Mouse (Mus musculus): Measurements from ENCODE around the gene Hdac4. TPM values are rescaled to one million over a fixed set of nuclear protein-coding genes. Genes with fewer than 3 reads are reported as not detected.

Hdac4 gene
- polyA plus RNA-seq, 1 experiment from 2014 or later: 20.3 TPM

DNA sequence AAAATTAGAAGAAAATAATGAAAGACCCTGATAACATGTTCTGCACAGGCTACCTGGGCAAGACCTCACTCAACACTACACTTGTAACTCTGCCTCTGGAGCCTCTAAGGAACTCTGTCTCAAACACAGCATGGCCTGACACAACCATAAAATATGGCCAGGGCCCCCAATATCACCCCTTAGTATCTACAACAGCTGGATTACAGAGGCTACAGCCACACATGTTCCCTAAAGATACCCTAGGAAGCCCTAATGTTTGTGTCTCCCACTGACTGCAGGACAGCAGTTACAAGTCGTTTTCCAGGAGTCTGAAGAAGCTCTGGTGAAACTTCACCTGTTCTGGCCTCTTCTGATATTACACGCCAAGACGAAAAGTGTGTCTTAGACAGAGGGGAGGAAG lies 65.7 kb downstream of the Hdac4 start:
- 78% methylated on average over 3 of the region's 3 CpGs for WGBS
- Histone ChIP-seq H3K9me3 (ENCODE audit: control insufficient read depth, low read depth, low read length) (no peaks in the 10 kb centered on the region), H3K27me3 (ENCODE audit: control insufficient read depth, insufficient read depth, low read length) (no peaks in the 10 kb centered on the region), H3K27ac (ENCODE audit: low read length) (no peak overlapping the region), H3K4me3 (ENCODE audit: low read depth, low read length) (no peak overlapping the region), H3K36me3 (ENCODE audit: control insufficient read depth, insufficient read depth, low read length) (no peaks in the 10 kb centered on the region), H3K9ac (replicated peaks; ENCODE audit: low read depth, low read length) (no peak overlapping the region), H3K4me2 (replicated peaks; ENCODE audit: low read depth, low read length) (no peak overlapping the region), H3K4me1 (ENCODE audit: control insufficient read depth, insufficient read depth, low read length) (peaks cover 4% of the 10 kb centered on the region)
- ATAC-seq (ENCODE audit: insufficient number of reproducible peaks, insufficient read depth, low FRiP score, low read depth): no peak

DNA sequence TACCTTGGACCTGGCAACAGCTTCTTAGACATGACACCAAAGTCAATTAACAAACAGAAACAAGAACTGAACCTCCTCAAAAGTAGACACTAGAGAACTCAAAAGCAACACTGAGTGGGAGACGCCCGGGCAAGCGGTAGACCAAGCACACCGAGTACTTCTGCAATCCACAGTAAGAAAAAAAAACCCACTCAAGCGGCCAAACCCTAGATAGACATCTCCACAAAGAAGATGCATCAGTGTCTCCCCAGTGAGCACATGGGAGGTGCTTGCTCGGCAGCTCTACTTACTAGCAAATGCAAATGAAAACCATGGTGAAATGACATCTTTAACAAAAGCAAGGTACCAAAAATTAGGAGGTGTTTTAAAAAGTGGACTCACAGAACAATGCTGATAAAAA lies 67.7 kb downstream of the Hdac4 start:
- Histone ChIP-seq H3K9me3 (ENCODE audit: control insufficient read depth, low read depth, low read length) (no peaks in the 10 kb centered on the region), H3K4me2 (replicated peaks; ENCODE audit: low read depth, low read length) (no peak overlapping the region), H3K4me3 (ENCODE audit: low read depth, low read length) (no peak overlapping the region), H3K4me1 (ENCODE audit: control insufficient read depth, insufficient read depth, low read length) (peaks cover 4% of the 10 kb centered on the region), H3K9ac (replicated peaks; ENCODE audit: low read depth, low read length) (no peak overlapping the region), H3K27ac (ENCODE audit: low read length) (no peak overlapping the region), H3K27me3 (ENCODE audit: control insufficient read depth, insufficient read depth, low read length) (no peaks in the 10 kb centered on the region), H3K36me3 (ENCODE audit: control insufficient read depth, insufficient read depth, low read length) (no peaks in the 10 kb centered on the region)
- ATAC-seq (ENCODE audit: insufficient number of reproducible peaks, insufficient read depth, low FRiP score, low read depth): no peak
- WGBS: 85% methylated on average over 6 of the region's 6 CpGs

- ATAC-seq (ENCODE audit: insufficient number of reproducible peaks, insufficient read depth, low FRiP score, low read depth): no peak
- no peak overlapping the region for H3K9ac ChIP-seq (replicated peaks; ENCODE audit: low read depth, low read length)
- no peaks in the 10 kb centered on the region for H3K9me3 ChIP-seq (ENCODE audit: control insufficient read depth, low read depth, low read length)
- H3K36me3 ChIP-seq (ENCODE audit: control insufficient read depth, insufficient read depth, low read length): no peaks in the 10 kb centered on the region
- no peak overlapping the region for H3K27ac ChIP-seq (ENCODE audit: low read length)
- peaks cover 4% of the 10 kb centered on the region for H3K4me1 ChIP-seq (ENCODE audit: control insufficient read depth, insufficient read depth, low read length)
- no peak overlapping the region for H3K4me2 ChIP-seq (replicated peaks; ENCODE audit: low read depth, low read length)
- H3K4me3 ChIP-seq (ENCODE audit: low read depth, low read length): no peak overlapping the region
- WGBS: 84% methylated on average over 1 of the region's 1 CpGs
- no peaks in the 10 kb centered on the region for H3K27me3 ChIP-seq (ENCODE audit: control insufficient read depth, insufficient read depth, low read length)
These were observed 68.1 kb downstream of the Hdac4 start for GRCm38 (mm10) chr1:92127366-92127765.

GRCm38 (mm10) chr1:92124497-92125201 lies 70.8 kb downstream of the Hdac4 start:
- Histone ChIP-seq H3K4me3 (ENCODE audit: low read depth, low read length) (no peak overlapping the region), H3K9me3 (ENCODE audit: control insufficient read depth, low read depth, low read length) (no peaks in the 10 kb centered on the region), H3K36me3 (ENCODE audit: control insufficient read depth, insufficient read depth, low read length) (no peaks in the 10 kb centered on the region), H3K4me2 (replicated peaks; ENCODE audit: low read depth, low read length) (no peak overlapping the region), H3K4me1 (ENCODE audit: control insufficient read depth, insufficient read depth, low read length) (no peaks in the 10 kb centered on the region), H3K27ac (ENCODE audit: low read length) (no peak overlapping the region), H3K9ac (replicated peaks; ENCODE audit: low read depth, low read length) (no peak overlapping the region), H3K27me3 (ENCODE audit: control insufficient read depth, insufficient read depth, low read length) (no peaks in the 10 kb centered on the region)
- no peak for ATAC-seq (ENCODE audit: insufficient number of reproducible peaks, insufficient read depth, low FRiP score, low read depth)
- 59% methylated on average over 3 of the region's 3 CpGs for WGBS

DNA sequence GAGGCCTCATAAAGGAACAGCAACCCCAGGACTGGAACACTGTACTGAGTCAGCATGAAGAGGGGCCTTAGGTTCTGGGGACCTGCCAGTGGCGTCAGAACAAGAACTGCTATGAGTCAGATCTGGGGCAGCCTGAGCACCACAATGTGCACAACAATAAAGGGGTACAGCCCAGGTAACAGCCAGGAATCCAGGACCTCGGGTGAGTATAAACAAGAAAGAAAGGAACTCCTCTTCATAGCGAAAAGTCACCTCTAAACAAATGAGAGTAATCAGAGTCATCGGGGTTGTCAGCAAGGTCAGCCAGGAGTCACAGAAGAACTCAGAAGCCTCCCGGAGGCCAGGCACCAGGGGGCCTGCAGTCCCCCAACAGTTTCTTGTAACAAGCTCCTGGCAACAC lies 76.2 kb downstream of the Hdac4 start:
- Histone ChIP-seq H3K36me3 (ENCODE audit: control insufficient read depth, insufficient read depth, low read length) (no peaks in the 10 kb centered on the region), H3K4me2 (replicated peaks; ENCODE audit: low read depth, low read length) (no peak overlapping the region), H3K4me1 (ENCODE audit: control insufficient read depth, insufficient read depth, low read length) (no peaks in the 10 kb centered on the region), H3K9me3 (ENCODE audit: control insufficient read depth, low read depth, low read length) (no peaks in the 10 kb centered on the region), H3K27me3 (ENCODE audit: control insufficient read depth, insufficient read depth, low read length) (no peaks in the 10 kb centered on the region), H3K4me3 (ENCODE audit: low read depth, low read length) (no peak overlapping the region), H3K9ac (replicated peaks; ENCODE audit: low read depth, low read length) (no peak overlapping the region), H3K27ac (ENCODE audit: low read length) (no peak overlapping the region)
- no peak for ATAC-seq (ENCODE audit: insufficient number of reproducible peaks, insufficient read depth, low FRiP score, low read depth)
- 38% methylated on average over 5 of the region's 5 CpGs for WGBS

DNA sequence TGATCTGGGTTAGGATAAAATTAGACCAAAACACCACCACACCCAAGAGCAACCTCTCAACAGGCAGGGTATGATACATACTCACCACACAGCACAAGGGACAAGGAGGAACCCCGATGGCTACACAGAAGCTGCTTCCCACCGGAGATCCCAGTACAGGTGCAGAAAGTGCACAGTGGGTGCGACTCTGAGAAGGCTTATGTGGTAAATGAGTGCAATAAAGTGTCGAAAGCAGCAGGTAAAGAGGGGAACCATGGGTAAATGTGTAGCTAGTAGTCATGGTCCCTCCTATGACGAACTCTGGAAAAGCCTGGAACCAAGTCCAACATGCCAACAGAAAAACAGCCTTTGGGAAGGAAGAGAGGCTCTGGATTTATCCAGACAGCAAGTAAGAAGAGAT lies 77.9 kb downstream of the Hdac4 start:
- Histone ChIP-seq H3K27me3 (ENCODE audit: control insufficient read depth, insufficient read depth, low read length) (no peaks in the 10 kb centered on the region), H3K4me2 (replicated peaks; ENCODE audit: low read depth, low read length) (no peak overlapping the region), H3K4me3 (ENCODE audit: low read depth, low read length) (no peak overlapping the region), H3K9me3 (ENCODE audit: control insufficient read depth, low read depth, low read length) (no peaks in the 10 kb centered on the region), H3K36me3 (ENCODE audit: control insufficient read depth, insufficient read depth, low read length) (no peaks in the 10 kb centered on the region), H3K27ac (ENCODE audit: low read length) (no peak overlapping the region), H3K9ac (replicated peaks; ENCODE audit: low read depth, low read length) (no peak overlapping the region), H3K4me1 (ENCODE audit: control insufficient read depth, insufficient read depth, low read length) (peaks cover 9% of the 10 kb centered on the region; the same call in 1 of the 2 replicates)
- WGBS: 95% methylated on average over 5 of the region's 5 CpGs
- no peak for ATAC-seq (ENCODE audit: insufficient number of reproducible peaks, insufficient read depth, low FRiP score, low read depth)

DNA sequence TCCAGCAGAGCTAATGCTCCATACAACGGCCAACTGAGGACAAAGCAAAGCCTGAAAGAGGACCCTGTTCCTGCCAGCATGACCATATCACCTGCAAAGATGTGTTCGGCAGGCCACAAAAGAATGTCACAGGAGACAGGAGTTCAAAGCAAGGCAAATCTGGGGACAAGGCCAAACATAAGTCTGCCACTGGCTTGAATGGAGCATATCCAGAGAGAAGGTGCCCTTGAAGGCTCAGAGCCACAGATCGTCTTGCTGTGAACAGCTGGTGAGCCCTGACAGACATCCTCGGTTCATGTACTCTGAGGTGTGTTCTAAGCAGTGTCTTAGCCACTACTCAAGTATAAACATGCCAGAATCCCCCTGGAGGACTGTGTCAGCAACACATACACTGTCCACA lies 79.3 kb downstream of the Hdac4 start:
- no peak overlapping the region for H3K27ac ChIP-seq (ENCODE audit: low read length)
- no peaks in the 10 kb centered on the region for H3K9me3 ChIP-seq (ENCODE audit: control insufficient read depth, low read depth, low read length)
- H3K27me3 ChIP-seq (ENCODE audit: control insufficient read depth, insufficient read depth, low read length): no peaks in the 10 kb centered on the region
- H3K9ac ChIP-seq (replicated peaks; ENCODE audit: low read depth, low read length): no peak overlapping the region
- no peak for ATAC-seq (ENCODE audit: insufficient number of reproducible peaks, insufficient read depth, low FRiP score, low read depth)
- H3K4me3 ChIP-seq (ENCODE audit: low read depth, low read length): no peak overlapping the region
- H3K36me3 ChIP-seq (ENCODE audit: control insufficient read depth, insufficient read depth, low read length): no peaks in the 10 kb centered on the region
- no peak overlapping the region for H3K4me2 ChIP-seq (replicated peaks; ENCODE audit: low read depth, low read length)
- WGBS: 81% methylated on average over 4 of the region's 4 CpGs
- peaks cover 9% of the 10 kb centered on the region for H3K4me1 ChIP-seq (ENCODE audit: control insufficient read depth, insufficient read depth, low read length)

GRCm38 (mm10) chr1:92114091-92114490 lies 81.4 kb downstream of the Hdac4 start:
- no peak for ATAC-seq (ENCODE audit: insufficient number of reproducible peaks, insufficient read depth, low FRiP score, low read depth)

More at GRCm38 (mm10) chr1:92114091-92114490, 81.4 kb downstream of the Hdac4 start:
- H3K27me3 ChIP-seq (ENCODE audit: control insufficient read depth, insufficient read depth, low read length): no peaks in the 10 kb centered on the region
- 75% methylated on average over 3 of the region's 3 CpGs for WGBS
- no peak overlapping the region for H3K9ac ChIP-seq (replicated peaks; ENCODE audit: low read depth, low read length)
- peaks cover 9% of the 10 kb centered on the region for H3K4me1 ChIP-seq (ENCODE audit: control insufficient read depth, insufficient read depth, low read length)
- no peak overlapping the region; the same call in 1 of the 2 replicates for H3K27ac ChIP-seq (ENCODE audit: low read length)
- H3K4me3 ChIP-seq (ENCODE audit: low read depth, low read length): no peak overlapping the region
- no peak overlapping the region for H3K4me2 ChIP-seq (replicated peaks; ENCODE audit: low read depth, low read length)
- no peaks in the 10 kb centered on the region for H3K36me3 ChIP-seq (ENCODE audit: control insufficient read depth, insufficient read depth, low read length)
- no peaks in the 10 kb centered on the region for H3K9me3 ChIP-seq (ENCODE audit: control insufficient read depth, low read depth, low read length)

Data from stomach, embryonic 14.5 days (tissue).